Mouse (Mus musculus): ENCODE data around the gene Cfap70. TPM values are rescaled to one million over a fixed set of nuclear protein-coding genes. Genes with fewer than 3 reads are reported as not detected.

Gene Cfap70
- total and polyA plus RNA-seq, 3 experiments, result 0.11 TPM; not detected in 2

DNA sequence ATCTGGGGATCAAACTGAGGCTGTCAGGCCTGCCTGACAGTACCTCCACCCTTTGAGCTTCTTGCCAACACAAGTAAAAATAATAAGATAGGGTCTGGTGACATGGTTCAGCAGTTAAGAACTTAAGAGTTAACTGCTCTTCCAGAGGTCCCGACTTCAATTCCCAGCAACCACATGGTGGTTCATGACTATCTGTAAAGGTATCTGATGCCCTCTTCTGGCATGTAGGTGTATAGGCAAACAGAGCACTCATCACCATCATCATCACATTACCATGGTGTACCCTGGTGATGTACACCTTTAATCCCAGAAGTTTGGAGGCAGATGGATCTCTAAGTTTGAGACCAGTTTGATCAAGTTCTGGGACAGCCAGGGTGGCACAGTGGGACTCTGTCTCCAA is 23.4 kb downstream of the Cfap70 start:
- no peak for DNase-seq (ENCODE audit: low read depth, low spot score)
- H3K36me3 ChIP-seq (ENCODE audit: control insufficient read depth in 1 of 2, insufficient read depth in 2 of 2, low read length in 2 of 2), result no peaks in the 10 kb centered on the region

DNA sequence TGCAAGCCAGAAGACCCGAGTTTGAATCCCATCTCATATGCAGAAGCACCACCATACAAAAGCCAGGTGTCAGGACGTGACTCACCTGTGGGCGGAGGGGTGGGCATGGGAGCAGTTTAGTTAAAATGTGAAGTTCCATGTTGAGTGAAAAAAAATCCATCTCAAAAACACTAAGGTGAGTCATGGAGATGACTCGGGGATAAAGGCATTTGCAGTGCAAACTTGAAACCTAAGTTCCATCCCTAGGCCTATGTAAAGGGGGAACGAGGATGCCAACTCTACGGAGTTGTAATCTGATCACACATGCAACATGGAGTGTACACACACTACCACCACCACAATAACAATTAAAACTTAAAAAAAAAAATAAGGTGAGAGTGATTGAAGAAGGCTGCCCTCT is 29.0 kb downstream of the Cfap70 start:
- H3K4me3 ChIP-seq (ENCODE audit: control insufficient read depth in 1 of 2, insufficient read depth in 1 of 2, low read depth in 2 of 2, low read length in 2 of 2), result no peak overlapping the region
- no peaks in the 10 kb centered on the region for H3K9me3 ChIP-seq (replicated peaks; ENCODE audit: insufficient read depth, low read length)
- no peak overlapping the region for H3K9ac ChIP-seq (ENCODE audit: control insufficient read depth, low read depth, low read length, poor library complexity, severe bottlenecking)
- no peak for DNase-seq (ENCODE audit: low read depth, low spot score)
- H3K27me3 ChIP-seq (ENCODE audit: control insufficient read depth in 1 of 2, insufficient read depth in 2 of 2, low read length in 2 of 2), result no peaks in the 10 kb centered on the region
- TF ChIP-seq MXI1 (IDR thresholded peaks at IDR 0.05; ENCODE audit: low read depth, low read length) (no peak), MAX (IDR thresholded peaks at IDR 0.05; ENCODE audit: low read length) (no peak), SIN3A (IDR thresholded peaks at IDR 0.05; ENCODE audit: low read length) (no peak), TBP (IDR thresholded peaks at IDR 0.05; ENCODE audit: low read depth, low read length) (no peak), JUND (IDR thresholded peaks at IDR 0.05; ENCODE audit: low read depth, low read length) (no peak), RAD21 (IDR thresholded peaks at IDR 0.05; ENCODE audit: low read depth, low read length) (no peak), GABPA (IDR thresholded peaks at IDR 0.05; ENCODE audit: low read depth, low read length) (no peak), TAL1 (IDR thresholded peaks at IDR 0.05; ENCODE audit: low read length) (no peak), RCOR1 (IDR thresholded peaks at IDR 0.05; ENCODE audit: low read depth, low read length) (no peak), TCF12 (IDR thresholded peaks at IDR 0.05; ENCODE audit: low read depth, low read length) (no peak), BHLHE40 (IDR thresholded peaks at IDR 0.05; ENCODE audit: borderline replicate concordance, low read depth, low read length) (no peak)
- H3K36me3 ChIP-seq (ENCODE audit: control insufficient read depth in 1 of 2, insufficient read depth in 2 of 2, low read length in 2 of 2), result no peaks in the 10 kb centered on the region; a peak in 1 of 4 replicates
- no peak overlapping the region for H3K27ac ChIP-seq (ENCODE audit: control insufficient read depth, low read depth, low read length)
- H3K4me1 ChIP-seq (ENCODE audit: control insufficient read depth in 1 of 2, insufficient read depth in 2 of 2, low read length in 2 of 2), result no peaks in the 10 kb centered on the region
- H3K79me2 ChIP-seq (ENCODE audit: control insufficient read depth, insufficient read depth, low read length, poor library complexity), result no peaks in the 10 kb centered on the region

More for the DNA sequence above, 23.4 kb downstream of the Cfap70 start:
- Histone ChIP-seq H3K27me3 (ENCODE audit: control insufficient read depth in 1 of 2, insufficient read depth in 2 of 2, low read length in 2 of 2) (no peaks in the 10 kb centered on the region), H3K27ac (ENCODE audit: control insufficient read depth, low read depth, low read length) (no peak overlapping the region), H3K4me1 (ENCODE audit: control insufficient read depth in 1 of 2, insufficient read depth in 2 of 2, low read length in 2 of 2) (no peaks in the 10 kb centered on the region), H3K9me3 (replicated peaks; ENCODE audit: insufficient read depth, low read length) (no peaks in the 10 kb centered on the region), H3K9ac (ENCODE audit: control insufficient read depth, low read depth, low read length, poor library complexity, severe bottlenecking) (no peak overlapping the region), H3K4me3 (ENCODE audit: control insufficient read depth in 1 of 2, insufficient read depth in 1 of 2, low read depth in 2 of 2, low read length in 2 of 2) (no peak overlapping the region), H3K79me2 (ENCODE audit: control insufficient read depth, insufficient read depth, low read length, poor library complexity) (no peaks in the 10 kb centered on the region)
- TF ChIP-seq ZC3H11A (IDR thresholded peaks at IDR 0.05; ENCODE audit: low read depth, low read length) (no peak), GABPA (IDR thresholded peaks at IDR 0.05; ENCODE audit: low read depth, low read length) (no peak), EP300 (IDR thresholded peaks at IDR 0.05; ENCODE audit: low read depth in 1 of 2, low read length in 2 of 2) (no peak), RAD21 (IDR thresholded peaks at IDR 0.05; ENCODE audit: low read depth, low read length) (no peak), POLR2AphosphoS5 (IDR thresholded peaks at IDR 0.05; ENCODE audit: borderline replicate concordance, low read depth, low read length) (no peak), BHLHE40 (IDR thresholded peaks at IDR 0.05; ENCODE audit: borderline replicate concordance, low read depth, low read length) (no peak), MAFK (IDR thresholded peaks at IDR 0.05; ENCODE audit: borderline replicate concordance, low read depth, low read length) (no peak), MAZ (IDR thresholded peaks at IDR 0.05; ENCODE audit: low read depth, low read length) (no peak), POLR2AphosphoS2 (IDR thresholded peaks at IDR 0.05; ENCODE audit: low read length) (no peak), UBTF (IDR thresholded peaks at IDR 0.05; ENCODE audit: borderline replicate concordance, insufficient read depth, low read depth, low read length) (no peak), MYC (IDR thresholded peaks at IDR 0.05; ENCODE audit: low read depth, low read length) (no peak), GATA1 (IDR thresholded peaks at IDR 0.05; ENCODE audit: low read depth, low read length) (no peak)
